Mouse (Mus musculus) adrenal gland, postnatal 4 days (tissue): ENCODE data around the gene Zfp993. TPM values are rescaled to one million over a fixed set of nuclear protein-coding genes. Genes with fewer than 3 reads are reported as not detected.
"Not testable (repeated sequence)": the region's sequence is repeated elsewhere in the genome, so short reads cannot be mapped to it uniquely, and the experiment has no call there.

Experiments used
- DNase-seq, 2 experiments: peaks; one replicate each; pipeline ENCODE4 v3.0.0; 2021 to 2022; ENCODE audit warnings: low spot score in 2 of 2, mixed read lengths in 2 of 2
- long read RNA-seq, 2 experiments: library from polyadenylated mRNA; stranded (forward); transcript quantifications; one replicate each; pipeline ENCODE4 v2.0.0; 2021
- total RNA-seq, 2 experiments: library from RNA; stranded (reverse); gene quantifications; 2 replicates each; pipeline ENCODE4 v1.2.3; 2021

Gene Zfp993
- 1 to 10 TPM; 8.7 to 9.3 TPM for total RNA-seq
- long read RNA-seq, experiment 1, partial matches to known transcripts: 1 of 11 reads
- long read RNA-seq, experiment 1, other reads (novel, unspliced or antisense): 10 of 11 reads
- long read RNA-seq, experiment 2, partial matches to known transcripts: 1 of 12 reads
- long read RNA-seq, experiment 2, other reads (novel, unspliced or antisense): 11 of 12 reads

GRCm38 (mm10) chr4:146610774-146611400 is at the start of gene Zfp993:
TSS of gene Zfp993 (plus strand) at chr4:146610961.
- DNase-seq: not testable (repeated sequence)

- peak in 1 of 2 experiments; percentile 1 for DNase-seq
Measured at GRCm38 (mm10) chr4:146579905-146580873, 30.6 kb upstream of the Zfp993 start.

DNA sequence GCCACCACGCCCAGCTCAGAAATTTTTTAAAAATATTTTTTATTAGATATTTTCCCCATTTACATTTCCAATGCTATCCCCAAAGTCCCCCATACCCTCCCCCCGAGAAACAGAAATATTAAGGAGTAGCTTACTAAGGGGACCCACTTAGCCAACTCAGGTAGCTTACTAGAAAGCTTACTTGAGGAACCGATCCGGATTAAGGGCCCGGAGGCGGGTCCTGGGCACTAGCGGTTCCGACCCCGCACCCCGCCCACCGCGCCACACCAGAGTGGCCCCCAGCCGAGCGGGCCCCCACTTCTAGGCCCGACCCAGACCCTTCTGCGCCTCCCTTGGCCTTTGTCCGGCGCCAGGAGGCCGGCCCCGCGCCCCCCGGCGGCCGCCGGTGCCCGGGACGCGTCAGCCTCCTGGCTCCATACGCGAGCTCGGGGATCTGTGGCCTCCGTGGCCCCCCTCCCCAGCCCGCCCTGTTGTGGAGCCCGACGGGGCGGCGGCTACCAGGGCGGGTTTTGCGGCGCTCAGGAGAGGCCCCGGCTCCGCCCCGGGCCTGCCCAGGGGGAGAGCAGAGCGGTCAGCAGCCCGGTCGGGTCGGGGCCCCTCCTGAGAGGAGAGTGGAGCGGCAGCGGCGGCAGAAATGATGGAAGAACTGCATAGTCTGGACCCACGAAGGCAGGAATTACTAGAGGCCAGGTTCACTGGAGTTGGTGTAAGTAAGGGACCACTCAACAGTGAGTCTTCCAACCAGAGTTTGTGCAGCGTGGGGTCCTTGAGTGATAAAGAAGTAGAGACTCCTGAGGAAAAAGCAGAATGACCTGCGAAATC is 7.0 kb upstream of the Zfp993 start:
- peak in 1 of 2 experiments; percentile 1 for DNase-seq

DNA sequence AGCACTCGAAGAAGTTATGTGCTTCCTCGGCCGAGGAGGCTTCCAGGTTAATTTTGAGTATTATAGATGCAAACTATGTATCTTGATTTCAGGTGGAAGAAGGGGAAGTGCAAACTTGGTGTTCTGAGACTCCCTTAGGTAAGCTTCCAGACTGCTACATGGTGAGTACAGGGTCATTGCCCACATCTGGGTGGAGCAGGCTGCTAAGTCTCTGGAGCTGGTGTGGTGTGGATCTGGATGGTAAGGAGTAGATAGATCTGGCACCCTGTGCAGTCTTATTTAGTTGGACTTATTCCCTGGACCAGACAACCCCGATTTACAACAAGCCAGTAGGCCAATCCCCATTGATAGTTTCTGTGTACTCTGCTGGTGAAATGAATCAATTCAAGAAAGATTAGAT is 33.6 kb downstream of the Zfp993 start:
- DNase-seq: not testable (repeated sequence)

- not testable (repeated sequence) for DNase-seq
Measured at GRCm38 (mm10) chr4:146649641-146650040, 38.9 kb downstream of the Zfp993 start.

DNA sequence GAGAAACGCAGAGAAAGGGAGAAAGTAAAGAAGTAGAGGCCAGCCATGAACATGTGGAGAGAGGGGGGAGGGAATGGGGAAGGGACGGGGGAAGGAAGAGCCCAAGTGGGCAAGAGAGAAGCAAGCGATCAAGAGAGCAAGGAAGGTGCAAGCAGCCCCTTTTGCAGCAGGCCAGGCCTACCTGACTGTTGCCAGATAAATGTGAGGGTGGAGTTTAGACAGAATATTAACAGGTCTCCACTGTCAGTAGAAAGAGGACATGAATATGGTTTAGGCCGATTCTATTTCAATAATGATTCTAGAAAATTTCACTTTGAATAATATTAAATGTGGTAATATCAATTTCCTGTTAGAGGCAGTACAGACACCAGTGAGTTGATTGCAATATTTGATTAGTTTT is 39.4 kb downstream of the Zfp993 start:
- DNase-seq: not testable (repeated sequence)

DNA sequence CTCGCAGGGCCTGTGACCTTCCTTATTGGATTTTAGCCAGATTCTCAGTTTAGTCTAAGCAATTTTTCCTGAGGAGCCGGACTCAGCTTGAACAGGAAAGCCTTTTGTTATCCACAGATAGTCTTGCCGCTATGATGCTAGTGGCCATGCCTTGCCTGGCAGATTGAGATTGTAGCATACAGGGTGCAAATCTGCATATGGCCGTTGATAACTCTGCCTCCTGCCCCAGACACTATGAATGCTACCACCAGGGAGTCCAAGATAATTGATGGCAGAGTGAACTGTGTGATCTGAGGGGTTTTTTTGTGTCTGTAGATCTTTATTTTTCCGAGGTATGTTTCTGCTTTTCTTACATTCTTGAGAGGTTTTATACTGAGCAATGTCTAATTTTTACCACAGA is 39.9 kb downstream of the Zfp993 start:
- DNase-seq: not testable (repeated sequence)

Other genes with a start within 250 kb of the Zfp993 start
- 10 to 100 TPM; 12.0 to 13.9 TPM for gene Zfp992, start 161.9 kb upstream of the Zfp993 start, total RNA-seq
- 1 to 10 TPM in 1 of 2 experiments, under 1 TPM in 1; 0.71 to 1.1 TPM for gene Zfp981, start 108.9 kb upstream of the Zfp993 start, total RNA-seq